Mouse (Mus musculus) kidney, postnatal 0 days (tissue): Measurements from ENCODE around the gene Myh9. TPM values are rescaled to one million over a fixed set of nuclear protein-coding genes. Genes with fewer than 3 reads are reported as not detected.

Experiments used
- ATAC-seq: fragments of 200-750 bp; cut with Nextera tagmentation; replicated peaks from 2 replicates; pipeline ENCODE4 v1.8.0; 2017; ENCODE audit warnings: low read depth, moderate number of reproducible peaks, moderate TSS enrichment, moderate library complexity; ENCODE audit not compliant: low FRiP score
- DNase-seq: peaks from one replicate; pipeline ENCODE4 v3.0.0-alpha.2; 2016; ENCODE audit warnings: low spot score
- H3K27ac ChIP-seq: fragments of 300-500 bp; sonication (generic); 2 replicates; pipeline ENCODE4 v1.5.1; 2014; ENCODE audit warnings: mild to moderate bottlenecking
- H3K27me3 ChIP-seq: fragments of 300-500 bp; sonication (generic); 2 replicates; pipeline ENCODE4 v1.6.1; 2014; ENCODE audit warnings: low read length, mixed read lengths; ENCODE audit not compliant: insufficient read depth
- H3K36me3 ChIP-seq: fragments of 300-500 bp; sonication (generic); 2 replicates; pipeline ENCODE4 v1.6.1; 2014; ENCODE audit warnings: low read length, mixed read lengths; ENCODE audit not compliant: insufficient read depth
- H3K4me1 ChIP-seq: fragments of 300-500 bp; sonication (generic); replicated peaks from 2 replicates; pipeline ENCODE4 v1.6.1; 2014; ENCODE audit warnings: antibody characterized with exemption, low read length, mixed read lengths; ENCODE audit not compliant: insufficient read depth
- H3K4me2 ChIP-seq: fragments of 300-500 bp; sonication (generic); 2 replicates; pipeline ENCODE4 v1.6.1; 2014; ENCODE audit warnings: mild to moderate bottlenecking, low read length, moderate library complexity, mixed read lengths
- H3K4me3 ChIP-seq: fragments of 300-500 bp; sonication (generic); replicated peaks from 2 replicates; pipeline ENCODE4 v1.5.1; 2014; ENCODE audit warnings: low read depth, low read length
- H3K9ac ChIP-seq: fragments of 300-500 bp; sonication (generic); 2 replicates; pipeline ENCODE4 v1.6.1; 2014; ENCODE audit warnings: low read depth, low read length
- H3K9me3 ChIP-seq: fragments of 300-500 bp; sonication (generic); replicated peaks from 2 replicates; pipeline ENCODE4 v1.6.1; 2016; ENCODE audit warnings: low read length, inconsistent platforms, mixed read lengths
- CTCF ChIP-seq: IDR thresholded peaks from 2 replicates; pipeline ENCODE4 v1.5.1; 2016; ENCODE audit warnings: antibody characterized with exemption, low read depth, mild to moderate bottlenecking, moderate library complexity
- WGBS: fragments of 180-500 bp; shearing (Covaris S2); extraction: QIAGEN DNeasy Blood & Tissue Kit; methylation state at CpG from one replicate; pipeline ENCODE4 v1.1.7; 2014; 5-methylcytosine and 5-hydroxymethylcytosine counted together
- polyA plus RNA-seq: library from polyadenylated mRNA; unstranded; fragments of >200 nt; fragmentation: Nextera tagmentation; extraction: Ambion mirVana; gene quantifications from 2 replicates; pipeline ENCODE4 v1.2.1, GENCODE M21; 2015

Myh9 gene
- polyA plus RNA-seq, 1 experiment from 2014 or later = 52.9 TPM

GRCm38 (mm10) chr15:77790656-77791405, 51.1 kb downstream of the Myh9 start:
- Histone ChIP-seq H3K4me2 (no peak overlapping the region), H3K4me3 (no peak overlapping the region), H3K27ac (no peak overlapping the region), H3K36me3 (peaks cover 89% of the 10 kb centered on the region), H3K9ac (no peak overlapping the region), H3K27me3 (no peaks in the 10 kb centered on the region), H3K4me1 (peaks cover 3% of the 10 kb centered on the region; the same call in 1 of the 2 replicates), H3K9me3 (no peaks in the 10 kb centered on the region)
- WGBS = 89% methylated on average over 21 of the region's 21 CpGs
- DNase-seq (no peak), ATAC-seq (no peak)
- no peak for TF ChIP-seq CTCF

GRCm38 (mm10) chr15:77789186-77789585, 52.8 kb downstream of the Myh9 start:
- Histone ChIP-seq H3K4me2 (no peak overlapping the region), H3K9me3 (no peaks in the 10 kb centered on the region), H3K4me3 (no peak overlapping the region), H3K36me3 (peaks cover 94% of the 10 kb centered on the region), H3K4me1 (0 out of 2 replicates have a peak, but pooled peaks cover 3% of the 10 kb centered on the region), H3K27me3 (no peaks in the 10 kb centered on the region), H3K9ac (no peak overlapping the region), H3K27ac (no peak overlapping the region)
- 71% methylated on average over 3 of the region's 3 CpGs for WGBS
- ATAC-seq (no peak), DNase-seq (no peak)
- TF ChIP-seq CTCF = no peak

- H3K4me1 ChIP-seq = no peaks in the 10 kb centered on the region
- WGBS = 94% methylated on average over 6 of the region's 6 CpGs
- H3K9ac ChIP-seq = no peak overlapping the region
- no peak overlapping the region for H3K4me2 ChIP-seq
- DNase-seq (no peak), ATAC-seq (no peak)
- H3K27ac ChIP-seq = no peak overlapping the region
- no peak for TF ChIP-seq CTCF
- H3K4me3 ChIP-seq = no peak overlapping the region
- H3K36me3 ChIP-seq = peaks cover 96% of the 10 kb centered on the region
- H3K9me3 ChIP-seq = no peaks in the 10 kb centered on the region
- H3K27me3 ChIP-seq = no peaks in the 10 kb centered on the region
These were observed 53.6 kb downstream of the Myh9 start for GRCm38 (mm10) chr15:77788356-77788755.

GRCm38 (mm10) chr15:77785807-77786206, 56.2 kb downstream of the Myh9 start:
- no peaks in the 10 kb centered on the region for H3K27me3 ChIP-seq
- no peak for DNase-seq
- 63% methylated on average over 1 of the region's 1 CpGs for WGBS
- peaks cover 96% of the 10 kb centered on the region for H3K36me3 ChIP-seq
- ATAC-seq = no peak
- H3K9ac ChIP-seq = no peak overlapping the region
- no peak overlapping the region for H3K27ac ChIP-seq
- no peak overlapping the region for H3K4me3 ChIP-seq
- no peaks in the 10 kb centered on the region for H3K4me1 ChIP-seq
- no peak for TF ChIP-seq CTCF
- H3K4me2 ChIP-seq = no peak overlapping the region
- no peaks in the 10 kb centered on the region for H3K9me3 ChIP-seq

GRCm38 (mm10) chr15:77784039-77784824, 57.7 kb downstream of the Myh9 start:
- peak overlapping the region; percentile 27; the same call in 1 of the 2 replicates for H3K27ac ChIP-seq

GRCm38 (mm10) chr15:77782449-77783014, 59.4 kb downstream of the Myh9 start:
- DNase-seq = peak; percentile 52
- WGBS = 84% methylated on average over 11 of the region's 11 CpGs
- Histone ChIP-seq H3K4me1 (no peaks in the 10 kb centered on the region), H3K36me3 (peaks cover 98% of the 10 kb centered on the region), H3K4me2 (no peak overlapping the region), H3K27ac (no peak overlapping the region), H3K4me3 (no peak overlapping the region), H3K27me3 (no peaks in the 10 kb centered on the region), H3K9ac (no peak overlapping the region), H3K9me3 (no peaks in the 10 kb centered on the region)
- no peak for ATAC-seq
- TF ChIP-seq CTCF = peak; percentile 70

More at GRCm38 (mm10) chr15:77784039-77784824, 57.7 kb downstream of the Myh9 start:
- TF ChIP-seq CTCF = no peak
- Histone ChIP-seq H3K4me2 (no peak overlapping the region), H3K27me3 (no peaks in the 10 kb centered on the region), H3K4me3 (no peak overlapping the region), H3K36me3 (peaks cover 97% of the 10 kb centered on the region), H3K9me3 (no peaks in the 10 kb centered on the region), H3K4me1 (no peaks in the 10 kb centered on the region), H3K9ac (no peak overlapping the region)
- DNase-seq (peak; percentile 56), ATAC-seq (0 out of 2 replicates have a peak, but pooled peaks have one; percentile 36)
- WGBS = 45% methylated on average over 22 of the region's 22 CpGs
